Mouse (Mus musculus) kidney, embryonic 15.5 days (tissue): ENCODE measurements around the gene Urm1. TPM values are rescaled to one million over a fixed set of nuclear protein-coding genes. Genes with fewer than 3 reads are reported as not detected.
"Not testable (repeated sequence)": the region's sequence is repeated elsewhere in the genome, so short reads cannot be mapped to it uniquely, and the experiment has no call there.

ENCODE experiments used
- ATAC-seq: fragments of 200-750 bp; cut with Nextera tagmentation; replicated peaks from 2 replicates; pipeline ENCODE4 v1.8.0; 2017; ENCODE audit warnings: moderate TSS enrichment; ENCODE audit not compliant: low FRiP score
- H3K27ac ChIP-seq: fragments of 300-500 bp; sonication (generic); 2 replicates; pipeline ENCODE4 v1.5.1; 2015; ENCODE audit warnings: mild to moderate bottlenecking, inconsistent platforms
- H3K27me3 ChIP-seq: fragments of 300-500 bp; sonication (generic); 2 replicates; pipeline ENCODE4 v1.6.1; 2015; ENCODE audit warnings: inconsistent platforms
- H3K36me3 ChIP-seq: fragments of 300-500 bp; sonication (generic); 2 replicates; pipeline ENCODE4 v1.6.1; 2015; ENCODE audit warnings: inconsistent platforms
- H3K4me1 ChIP-seq: fragments of 300-500 bp; sonication (generic); 2 replicates; pipeline ENCODE4 v1.6.1; 2015; ENCODE audit warnings: inconsistent platforms
- H3K4me2 ChIP-seq: fragments of 300-500 bp; sonication (generic); 2 replicates; pipeline ENCODE4 v1.6.1; 2015; ENCODE audit warnings: moderate library complexity, mild to moderate bottlenecking, inconsistent platforms
- H3K4me3 ChIP-seq: fragments of 300-500 bp; sonication (generic); replicated peaks from 2 replicates; pipeline ENCODE4 v1.5.1; 2015; ENCODE audit warnings: mild to moderate bottlenecking, inconsistent platforms
- H3K9ac ChIP-seq: fragments of 300-500 bp; sonication (generic); 2 replicates; pipeline ENCODE4 v1.6.1; 2015; ENCODE audit warnings: mild to moderate bottlenecking, inconsistent platforms
- H3K9me3 ChIP-seq: fragments of 300-500 bp; sonication (generic); replicated peaks from 2 replicates; pipeline ENCODE4 v1.6.1; 2016; ENCODE audit warnings: inconsistent platforms
- WGBS: fragments of 180-500 bp; shearing (Covaris S2); methylation state at CpG from one replicate; pipeline ENCODE4 v1.1.7; 2015; ENCODE audit warnings: mixed read lengths; 5-methylcytosine and 5-hydroxymethylcytosine counted together
- polyA plus RNA-seq: library from polyadenylated mRNA; unstranded; fragments of >200 nt; fragmentation: Nextera tagmentation; extraction: Ambion mirVana; gene quantifications from 2 replicates; pipeline ENCODE4 v1.2.1, GENCODE M21; 2015

The Urm1 gene
- polyA plus RNA-seq = 30.0 and 30.1 TPM in 2 replicates

DNA sequence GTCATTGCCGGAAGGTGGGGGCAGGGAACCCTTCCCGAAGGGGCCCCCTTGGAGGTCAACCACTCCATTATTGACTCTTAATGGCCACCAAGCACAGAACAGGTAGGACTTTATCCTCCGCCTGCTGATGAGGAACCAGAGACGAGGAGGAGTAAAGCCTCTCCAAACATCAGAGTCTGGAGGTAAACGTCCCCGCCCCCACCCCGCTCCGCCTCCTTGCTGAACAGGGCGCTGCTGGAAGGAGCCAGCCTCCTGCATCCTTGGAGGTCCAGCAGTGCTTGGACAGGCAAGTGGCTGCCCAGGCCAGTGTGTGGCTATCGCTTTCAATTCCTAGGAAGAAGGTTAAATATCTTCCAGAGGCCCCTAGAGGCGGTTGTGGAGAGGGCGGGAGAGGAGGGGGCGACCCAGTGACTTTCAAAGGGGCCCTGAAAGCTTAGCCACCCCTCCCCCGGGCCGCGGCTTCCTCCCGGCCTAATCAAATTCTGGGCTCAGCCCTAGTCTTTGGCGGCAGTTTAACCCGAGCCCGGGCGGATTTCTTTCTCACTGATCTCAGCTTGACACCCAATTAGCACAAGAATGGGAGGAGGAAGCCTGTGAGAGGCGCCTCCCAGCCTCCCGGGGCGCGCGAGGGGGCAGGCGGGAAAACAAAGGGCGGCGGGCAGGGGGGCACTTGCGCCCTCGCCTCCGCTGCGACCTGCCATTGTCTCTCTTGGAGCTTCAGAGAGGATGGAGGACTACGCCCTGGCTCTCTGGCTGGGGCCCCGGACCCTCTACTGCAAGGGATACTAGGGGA lies at the start of gene Urm1:
Gene Urm1 (plus strand): TSS at position 51 of the 793 bp plus-strand sequence.
- H3K27me3 ChIP-seq = no peaks in the 10 kb centered on the region
- WGBS = under 1% methylated on average over 35 of the region's 35 CpGs

DNA sequence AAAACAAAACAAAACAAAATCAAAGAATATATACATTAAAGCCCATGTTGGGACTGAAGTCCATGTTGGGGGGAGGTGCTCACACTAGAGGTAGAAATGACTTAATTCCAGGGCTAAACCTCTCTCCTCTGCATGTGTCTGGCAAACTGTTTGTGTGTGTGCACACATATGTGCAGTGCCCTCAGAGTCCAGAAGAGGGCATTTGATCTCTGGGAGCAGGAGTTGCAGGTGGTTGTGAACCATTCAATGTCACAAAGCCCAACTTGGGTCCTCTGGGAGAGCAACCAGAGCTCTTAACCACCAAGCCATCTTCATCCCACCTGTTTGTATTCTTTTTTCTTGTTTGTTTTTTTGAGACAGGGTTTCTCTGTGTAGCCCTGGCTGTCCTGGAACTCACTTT lies 49.7 kb upstream of the Urm1 start:
- Histone ChIP-seq H3K27me3 (no peaks in the 10 kb centered on the region), H3K36me3 (peaks cover 17% of the 10 kb centered on the region; the same call in 1 of the 2 replicates), H3K4me2 (no peak overlapping the region), H3K9me3 (no peaks in the 10 kb centered on the region), H3K4me3 (no peak overlapping the region), H3K27ac (no peak overlapping the region), H3K4me1 (peaks cover 14% of the 10 kb centered on the region; the same call in 1 of the 2 replicates), H3K9ac (no peak overlapping the region)
- ATAC-seq = no peak

More for the DNA sequence above, at the start of gene Urm1:
- H3K4me1 ChIP-seq = peaks cover 55% of the 10 kb centered on the region
- peak within 1 kb of the TSS; percentile 62 for H3K9ac ChIP-seq
- H3K36me3 ChIP-seq = peaks cover 11% of the 10 kb centered on the region
- peak within 1 kb of the TSS; percentile 73 for H3K4me2 ChIP-seq
- ATAC-seq = peak; percentile 88
- peak within 1 kb of the TSS; percentile 99 for H3K27ac ChIP-seq
- peak within 1 kb of the TSS; percentile 49 for H3K4me3 ChIP-seq
- H3K9me3 ChIP-seq = no peaks in the 10 kb centered on the region

DNA sequence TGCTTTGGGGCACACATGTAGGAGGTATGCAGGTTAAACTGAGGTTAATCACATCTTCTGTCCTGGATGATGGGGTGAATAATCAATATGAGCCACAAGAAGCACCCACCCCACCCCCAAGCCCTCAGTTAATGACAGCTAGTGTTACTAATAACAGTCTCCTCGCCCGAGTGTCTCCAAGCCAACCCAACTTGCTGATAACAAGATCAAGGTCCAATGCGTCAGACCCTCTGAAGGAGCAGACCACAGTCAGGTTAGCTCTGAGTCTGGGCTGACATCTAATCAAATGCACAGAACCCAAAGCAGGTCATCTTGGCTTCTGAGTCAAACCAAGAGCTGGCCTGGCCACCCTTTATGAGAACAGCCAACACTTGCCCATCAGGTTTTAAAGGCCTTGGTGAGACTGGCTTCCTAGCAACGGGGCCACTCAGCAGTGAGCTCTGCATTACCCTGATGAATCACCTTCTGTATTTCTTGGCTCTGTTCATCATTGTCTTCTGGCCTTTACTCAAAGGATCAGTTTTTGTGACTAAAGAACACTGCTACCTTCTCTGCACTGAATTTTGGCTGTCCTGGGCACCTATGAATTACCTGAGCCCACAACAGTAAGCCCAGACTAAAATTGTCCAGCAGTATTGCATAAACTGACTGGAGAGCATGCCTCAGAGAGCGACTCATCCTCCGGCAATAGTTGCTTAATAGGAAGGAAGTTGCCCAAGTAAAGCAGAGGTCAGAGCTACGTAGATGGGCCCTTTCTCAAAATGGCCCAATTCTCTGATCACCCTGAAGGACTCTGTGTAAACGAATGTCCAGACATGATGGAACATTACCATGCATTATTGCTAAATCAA lies 48.0 kb upstream of the Urm1 start:
- Histone ChIP-seq H3K4me2 (no peak overlapping the region), H3K4me1 (peaks cover 14% of the 10 kb centered on the region; the same call in 1 of the 2 replicates), H3K27me3 (no peaks in the 10 kb centered on the region), H3K27ac (no peak overlapping the region), H3K9me3 (no peaks in the 10 kb centered on the region), H3K36me3 (peaks cover 28% of the 10 kb centered on the region), H3K9ac (no peak overlapping the region), H3K4me3 (no peak overlapping the region)
- ATAC-seq = no peak
- WGBS = 80% methylated on average over 8 of the region's 8 CpGs

DNA sequence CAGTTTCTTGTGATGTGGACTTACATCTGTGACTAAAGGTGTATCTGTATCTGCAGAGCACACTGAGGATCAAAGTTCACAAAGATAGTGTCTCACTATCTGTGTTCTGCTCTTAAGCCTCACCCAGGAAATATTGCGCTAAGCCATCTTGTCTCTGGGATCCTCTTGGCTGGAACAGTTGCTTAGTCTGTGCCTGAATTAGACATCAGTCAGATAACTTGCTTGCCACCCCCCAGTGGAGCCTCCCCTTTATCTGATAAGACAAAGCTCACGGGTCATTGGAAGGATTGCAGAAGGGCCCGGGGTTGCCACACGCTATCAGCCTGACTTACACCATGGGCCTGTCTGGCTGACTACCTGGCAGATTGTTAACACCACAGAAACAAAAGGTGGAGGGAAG lies 46.6 kb upstream of the Urm1 start:
- ATAC-seq = no peak
- Histone ChIP-seq H3K4me2 (no peak overlapping the region), H3K4me1 (peaks cover 9% of the 10 kb centered on the region; the same call in 1 of the 2 replicates), H3K27me3 (no peaks in the 10 kb centered on the region), H3K9me3 (no peaks in the 10 kb centered on the region), H3K36me3 (peaks cover 43% of the 10 kb centered on the region), H3K9ac (no peak overlapping the region), H3K4me3 (no peak overlapping the region), H3K27ac (no peak overlapping the region)
- WGBS = 92% methylated on average over 4 of the region's 4 CpGs

DNA sequence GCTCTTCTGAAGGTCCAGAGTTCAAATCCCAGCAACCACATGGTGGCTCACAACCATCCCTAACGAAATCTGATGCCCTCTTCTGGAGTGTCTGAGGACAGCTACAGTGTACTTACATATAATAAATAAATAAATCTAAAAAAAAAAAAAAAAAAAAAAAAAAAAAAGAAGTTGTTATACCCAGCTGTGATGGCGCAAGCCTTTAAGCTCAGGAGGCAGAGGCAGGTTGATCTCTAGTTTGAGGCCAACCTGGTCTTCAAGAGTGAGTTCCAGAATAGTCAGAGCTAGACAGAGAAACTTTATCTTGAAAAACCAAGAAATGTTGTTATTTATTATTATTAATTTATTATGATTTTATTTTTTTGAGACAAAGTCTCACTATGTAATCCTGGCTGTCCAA lies 38.6 kb upstream of the Urm1 start:
- peaks cover 99% of the 10 kb centered on the region for H3K36me3 ChIP-seq
- H3K9ac ChIP-seq, H3K4me3 ChIP-seq, H3K4me1 ChIP-seq, ATAC-seq, H3K27me3 ChIP-seq, H3K9me3 ChIP-seq, H3K27ac ChIP-seq, H3K4me2 ChIP-seq: not testable (repeated sequence)
- WGBS = 93% methylated on average over 2 of the region's 2 CpGs

DNA sequence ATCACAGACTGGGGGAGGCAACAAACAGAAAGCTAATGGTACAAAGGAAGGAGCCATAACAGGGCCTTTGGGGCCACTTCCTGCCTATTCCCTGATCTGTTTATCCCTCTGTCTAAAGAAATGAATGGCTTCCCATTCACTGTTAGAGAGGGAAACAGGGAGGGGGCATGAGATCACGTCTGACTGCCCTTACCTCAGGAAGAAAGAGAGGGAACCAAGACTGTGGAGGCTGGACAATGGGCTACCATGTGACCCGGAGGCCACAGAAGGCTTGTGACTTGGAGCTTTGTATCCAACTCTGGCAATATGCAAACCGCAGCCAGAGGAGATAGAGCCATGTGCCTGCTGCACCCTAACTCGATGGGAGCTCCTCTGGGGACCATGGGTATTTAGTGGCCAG lies 35.6 kb upstream of the Urm1 start:
- H3K9ac ChIP-seq = no peak overlapping the region
- ATAC-seq = no peak
- H3K9me3 ChIP-seq = peaks cover 5% of the 10 kb centered on the region; the same call in 1 of the 2 replicates
- no peak overlapping the region for H3K27ac ChIP-seq
- H3K4me1 ChIP-seq = peaks cover 17% of the 10 kb centered on the region
- H3K27me3 ChIP-seq = no peaks in the 10 kb centered on the region
- H3K4me3 ChIP-seq = no peak overlapping the region
- 74% methylated on average over 4 of the region's 4 CpGs for WGBS
- H3K36me3 ChIP-seq = peaks cover 74% of the 10 kb centered on the region
- H3K4me2 ChIP-seq = no peak overlapping the region

DNA sequence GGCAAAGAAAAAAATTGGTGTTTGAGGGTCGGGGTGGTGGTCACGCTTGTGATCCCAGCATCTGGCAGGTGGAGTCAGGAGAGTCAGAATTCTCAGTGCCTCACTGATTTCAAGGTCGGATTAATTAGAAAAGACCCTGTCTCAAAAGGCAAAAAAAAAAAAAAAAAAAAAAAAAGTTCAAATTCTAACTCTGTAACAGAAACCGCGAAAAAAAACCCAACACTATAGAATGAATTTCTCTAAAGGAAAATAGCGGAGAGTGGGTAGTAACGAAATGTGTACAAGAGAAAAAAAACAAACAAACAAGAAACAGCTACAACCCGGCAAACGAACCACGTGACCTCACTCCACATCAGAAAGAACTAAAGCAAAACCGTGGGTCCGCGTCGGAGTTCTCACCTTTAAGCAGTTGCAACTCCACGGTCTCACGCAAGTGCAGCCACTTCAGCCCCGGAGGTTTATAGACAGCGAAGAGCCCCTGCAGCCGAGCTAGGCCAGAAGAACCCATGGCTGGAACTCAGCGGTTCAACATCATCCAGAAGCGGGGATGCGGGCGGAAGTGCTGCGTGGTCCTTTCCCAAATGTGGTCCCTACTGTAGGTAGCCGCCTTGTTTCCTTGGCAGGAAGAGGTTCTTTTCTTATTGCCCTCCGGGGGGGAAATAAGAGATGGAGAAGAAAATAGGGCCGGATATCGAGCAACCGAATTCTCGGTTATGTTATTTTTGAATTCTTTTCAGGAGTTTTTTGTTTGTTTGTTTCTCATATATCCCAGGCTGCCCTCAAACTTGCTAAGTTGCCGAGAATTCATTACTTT lies 32.6 kb upstream of the Urm1 start, which contains the start of gene Coq4:
Gene Coq4 (plus strand): TSS at position 390 of the 814 bp plus-strand sequence.
- H3K4me3 ChIP-seq = peak within 1 kb of the TSS; percentile 83
- WGBS = 2% methylated on average over 31 of the region's 31 CpGs
- peaks cover 70% of the 10 kb centered on the region for H3K36me3 ChIP-seq

DNA sequence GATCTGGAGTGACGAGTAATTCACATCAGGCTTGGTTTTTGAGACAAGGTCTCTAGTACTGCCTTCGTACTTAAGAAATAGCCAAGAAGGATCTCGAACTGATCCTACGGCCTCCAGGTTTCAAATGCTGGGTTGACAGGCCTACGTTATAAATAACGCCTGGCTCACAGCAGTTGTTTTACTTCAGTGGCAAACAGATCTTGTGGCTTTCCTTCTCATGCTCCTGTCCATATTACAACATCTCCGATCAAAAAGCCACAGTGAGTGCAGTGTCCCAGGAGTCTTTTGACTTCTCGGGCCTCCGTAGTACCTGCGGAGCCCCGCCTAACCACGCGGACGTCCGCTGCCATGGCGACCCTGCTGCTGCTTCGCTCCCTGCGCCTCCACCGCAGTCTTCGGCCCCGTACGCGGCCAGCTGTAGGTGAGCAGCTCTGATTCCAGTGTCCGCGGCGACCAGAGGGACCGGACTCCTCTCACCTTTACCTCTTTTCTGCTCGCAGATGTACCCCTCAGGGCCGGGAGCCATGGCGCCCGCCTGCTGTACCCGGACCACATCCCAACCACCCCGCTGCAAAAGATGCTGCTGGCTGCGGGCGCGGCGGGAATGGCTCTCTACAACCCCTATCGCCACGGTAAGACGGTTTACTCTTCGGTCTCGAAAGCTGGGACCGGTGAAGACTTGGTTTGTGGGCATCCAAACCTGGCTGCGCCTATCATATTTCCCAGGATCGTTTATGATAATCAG lies 31.8 kb upstream of the Urm1 start, which contains the start of gene Trub2:
Gene Trub2 (minus strand): TSS at position 566 of the 745 bp plus-strand sequence.
- H3K9me3 ChIP-seq = no peaks in the 10 kb centered on the region
- H3K4me2 ChIP-seq = peak within 1 kb of the TSS; percentile 89
- H3K4me1 ChIP-seq = peaks cover 17% of the 10 kb centered on the region
- peak within 1 kb of the TSS; percentile 76 for H3K9ac ChIP-seq
- no peaks in the 10 kb centered on the region for H3K27me3 ChIP-seq
- peak within 1 kb of the TSS; percentile 83 for H3K4me3 ChIP-seq
- WGBS = under 1% methylated on average over 45 of the region's 45 CpGs
- peak; percentile 90 for ATAC-seq
- peaks cover 68% of the 10 kb centered on the region for H3K36me3 ChIP-seq
- H3K27ac ChIP-seq = peak within 1 kb of the TSS; percentile 87

More for the DNA sequence above, 32.6 kb upstream of the Urm1 start, which contains the start of gene Coq4:
- peak within 1 kb of the TSS; percentile 87 for H3K27ac ChIP-seq
- no peaks in the 10 kb centered on the region for H3K9me3 ChIP-seq
- H3K4me1 ChIP-seq = peaks cover 17% of the 10 kb centered on the region
- peak within 1 kb of the TSS; percentile 89 for H3K4me2 ChIP-seq
- peak; percentile 89 for ATAC-seq
- peak within 1 kb of the TSS; percentile 76 for H3K9ac ChIP-seq
- H3K27me3 ChIP-seq = no peaks in the 10 kb centered on the region

DNA sequence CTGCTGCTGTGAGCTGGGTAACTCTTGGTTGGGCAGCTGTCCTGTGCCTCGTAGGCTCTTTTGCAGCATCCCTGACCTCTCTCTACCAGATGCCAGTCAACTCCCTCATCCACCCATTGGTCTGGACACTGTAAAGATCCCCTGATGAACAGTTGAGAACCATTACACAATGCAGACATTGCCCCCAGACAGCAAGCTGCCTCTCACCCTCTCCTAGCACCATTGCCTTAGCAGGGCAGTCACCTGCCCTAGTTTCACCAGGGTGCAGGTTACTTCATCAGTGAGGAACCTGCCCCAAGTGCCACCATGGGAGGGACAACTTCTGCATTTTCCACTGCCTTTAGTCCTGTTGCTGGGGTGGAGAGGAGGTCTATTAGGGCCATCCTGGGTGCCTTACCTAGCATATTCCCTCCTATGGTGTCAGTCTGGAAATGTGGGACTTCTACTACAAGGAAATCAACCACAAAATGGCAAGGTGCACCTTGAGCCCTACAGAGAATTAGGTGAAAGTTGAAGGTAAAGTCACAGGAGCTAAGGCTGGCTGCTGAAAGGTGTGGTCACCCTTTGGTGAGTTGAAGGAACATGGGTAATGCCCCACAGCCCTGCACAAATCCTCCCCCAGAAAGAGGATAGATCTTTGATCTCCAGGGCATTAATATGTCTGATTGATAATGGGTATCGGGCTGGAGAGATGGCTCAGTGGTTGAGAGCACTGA lies 26.9 kb upstream of the Urm1 start:
- H3K27ac ChIP-seq = no peak overlapping the region
- WGBS = 98% methylated on average over 2 of the region's 2 CpGs
- no peaks in the 10 kb centered on the region for H3K27me3 ChIP-seq
- no peak overlapping the region for H3K9ac ChIP-seq
- peaks cover 8% of the 10 kb centered on the region for H3K4me1 ChIP-seq
- H3K36me3 ChIP-seq = peaks cover 63% of the 10 kb centered on the region
- no peaks in the 10 kb centered on the region for H3K9me3 ChIP-seq
- no peak for ATAC-seq
- H3K4me2 ChIP-seq = no peak overlapping the region
- H3K4me3 ChIP-seq = no peak overlapping the region

DNA sequence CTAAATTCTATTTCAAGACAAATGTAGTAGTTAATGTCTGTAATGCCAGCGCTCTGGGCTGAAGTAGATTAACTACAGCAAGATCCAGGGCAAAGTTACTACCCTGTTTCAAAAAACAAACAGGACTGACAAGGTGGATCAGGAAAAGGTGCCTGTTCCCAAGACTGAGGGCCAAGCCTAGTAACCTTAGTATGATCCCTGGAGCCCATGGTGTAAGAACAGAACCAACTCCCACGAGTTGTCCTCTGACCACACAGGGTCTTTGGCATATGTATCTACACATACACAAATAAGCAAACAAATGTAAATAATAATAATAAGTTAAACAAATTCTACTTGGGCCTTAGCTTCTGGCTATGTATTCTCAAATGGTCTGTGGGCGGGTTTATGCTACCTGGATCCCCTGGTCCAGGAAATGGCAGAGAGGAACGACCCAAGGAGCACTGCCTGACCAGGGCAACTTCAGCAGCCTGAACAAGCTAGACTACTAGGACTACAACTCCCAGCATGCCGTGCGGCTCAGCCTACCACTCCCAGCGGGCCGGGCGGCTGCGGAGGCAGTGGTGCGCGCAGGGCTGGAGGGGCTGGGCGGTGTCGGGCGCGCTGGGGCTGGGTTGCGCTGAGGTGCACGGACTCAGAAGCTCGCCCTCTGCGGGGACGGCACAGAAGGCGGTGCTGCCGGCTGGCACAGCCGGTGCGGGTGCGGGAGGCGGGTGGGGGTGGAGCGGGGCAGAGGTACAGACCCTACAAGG lies 17.6 kb upstream of the Urm1 start, which contains the start of gene Slc27a4:
Gene Slc27a4 (plus strand): TSS at position 560 of the 752 bp plus-strand sequence.
- Histone ChIP-seq H3K4me3 (peak within 1 kb of the TSS; percentile 92), H3K36me3 (peaks cover 29% of the 10 kb centered on the region), H3K9me3 (no peaks in the 10 kb centered on the region), H3K9ac (peak within 1 kb of the TSS; percentile 90), H3K4me2 (peak within 1 kb of the TSS; percentile 91), H3K27ac (peak within 1 kb of the TSS; percentile 80), H3K4me1 (peaks cover 13% of the 10 kb centered on the region), H3K27me3 (no peaks in the 10 kb centered on the region)
- 5% methylated on average over 28 of the region's 28 CpGs for WGBS
- peak; percentile 98 for ATAC-seq
